Mouse (Mus musculus) kidney, postnatal 0 days (tissue): ENCODE data around the gene Tnfrsf8. TPM values are rescaled to one million over a fixed set of nuclear protein-coding genes. Genes with fewer than 3 reads are reported as not detected.

Source experiments
- ATAC-seq: fragments of 200-750 bp; cut with Nextera tagmentation; replicated peaks from 2 replicates; pipeline ENCODE4 v1.8.0; 2017; ENCODE audit warnings: low read depth, moderate number of reproducible peaks, moderate TSS enrichment, moderate library complexity; ENCODE audit not compliant: low FRiP score
- DNase-seq: peaks from one replicate; pipeline ENCODE4 v3.0.0-alpha.2; 2016; ENCODE audit warnings: low spot score
- H3K27ac ChIP-seq: fragments of 300-500 bp; sonication (generic); 2 replicates; pipeline ENCODE4 v1.5.1; 2014; ENCODE audit warnings: mild to moderate bottlenecking
- H3K27me3 ChIP-seq: fragments of 300-500 bp; sonication (generic); 2 replicates; pipeline ENCODE4 v1.6.1; 2014; ENCODE audit warnings: low read length, mixed read lengths; ENCODE audit not compliant: insufficient read depth
- H3K36me3 ChIP-seq: fragments of 300-500 bp; sonication (generic); 2 replicates; pipeline ENCODE4 v1.6.1; 2014; ENCODE audit warnings: low read length, mixed read lengths; ENCODE audit not compliant: insufficient read depth
- H3K4me1 ChIP-seq: fragments of 300-500 bp; sonication (generic); replicated peaks from 2 replicates; pipeline ENCODE4 v1.6.1; 2014; ENCODE audit warnings: antibody characterized with exemption, low read length, mixed read lengths; ENCODE audit not compliant: insufficient read depth
- H3K4me2 ChIP-seq: fragments of 300-500 bp; sonication (generic); 2 replicates; pipeline ENCODE4 v1.6.1; 2014; ENCODE audit warnings: mild to moderate bottlenecking, low read length, moderate library complexity, mixed read lengths
- H3K4me3 ChIP-seq: fragments of 300-500 bp; sonication (generic); replicated peaks from 2 replicates; pipeline ENCODE4 v1.5.1; 2014; ENCODE audit warnings: low read depth, low read length
- H3K9ac ChIP-seq: fragments of 300-500 bp; sonication (generic); 2 replicates; pipeline ENCODE4 v1.6.1; 2014; ENCODE audit warnings: low read depth, low read length
- H3K9me3 ChIP-seq: fragments of 300-500 bp; sonication (generic); replicated peaks from 2 replicates; pipeline ENCODE4 v1.6.1; 2016; ENCODE audit warnings: low read length, inconsistent platforms, mixed read lengths
- CTCF ChIP-seq: IDR thresholded peaks from 2 replicates; pipeline ENCODE4 v1.5.1; 2016; ENCODE audit warnings: antibody characterized with exemption, low read depth, mild to moderate bottlenecking, moderate library complexity
- WGBS: fragments of 180-500 bp; shearing (Covaris S2); extraction: QIAGEN DNeasy Blood & Tissue Kit; methylation state at CpG from one replicate; pipeline ENCODE4 v1.1.7; 2014; 5-methylcytosine and 5-hydroxymethylcytosine counted together
- polyA plus RNA-seq: library from polyadenylated mRNA; unstranded; fragments of >200 nt; fragmentation: Nextera tagmentation; extraction: Ambion mirVana; gene quantifications from 2 replicates; pipeline ENCODE4 v1.2.1, GENCODE M21; 2015

Tnfrsf8 gene
- polyA plus RNA-seq, 1 experiment from 2014 or later = 0.08 TPM

- no peaks in the 10 kb centered on the region for H3K9me3 ChIP-seq
- H3K4me2 ChIP-seq = no peak overlapping the region
- no peak for DNase-seq
- no peak for ATAC-seq
- H3K9ac ChIP-seq = no peak overlapping the region
- H3K4me1 ChIP-seq = no peaks in the 10 kb centered on the region
- no peaks in the 10 kb centered on the region for H3K27me3 ChIP-seq
- TF ChIP-seq CTCF = no peak
- no peaks in the 10 kb centered on the region for H3K36me3 ChIP-seq
- 80% methylated on average over 6 of the region's 6 CpGs for WGBS
- no peak overlapping the region for H3K27ac ChIP-seq
- H3K4me3 ChIP-seq = no peak overlapping the region
Observed at GRCm38 (mm10) chr4:145341879-145342809, 27.2 kb upstream of the Tnfrsf8 start.

- no peak for TF ChIP-seq CTCF
- DNase-seq (no peak), ATAC-seq (no peak)
- H3K4me2 ChIP-seq = no peak overlapping the region
- H3K9ac ChIP-seq = no peak overlapping the region
- H3K36me3 ChIP-seq = no peaks in the 10 kb centered on the region
- no peaks in the 10 kb centered on the region for H3K4me1 ChIP-seq
- no peak overlapping the region for H3K27ac ChIP-seq
- H3K4me3 ChIP-seq = no peak overlapping the region
- no peaks in the 10 kb centered on the region for H3K9me3 ChIP-seq
- 74% methylated on average over 9 of the region's 9 CpGs for WGBS
- no peaks in the 10 kb centered on the region for H3K27me3 ChIP-seq
Observed at GRCm38 (mm10) chr4:145337906-145338858, 23.2 kb upstream of the Tnfrsf8 start.

- no peak for ATAC-seq
- Histone ChIP-seq H3K27me3 (no peaks in the 10 kb centered on the region), H3K27ac (no peak overlapping the region), H3K36me3 (no peaks in the 10 kb centered on the region), H3K4me1 (no peaks in the 10 kb centered on the region), H3K4me3 (no peak overlapping the region), H3K9me3 (no peaks in the 10 kb centered on the region), H3K9ac (no peak overlapping the region), H3K4me2 (no peak overlapping the region)
- WGBS = 76% methylated on average over 5 of the region's 5 CpGs
- no peak for TF ChIP-seq CTCF
- DNase-seq = no peak
Observed at GRCm38 (mm10) chr4:145336587-145336986, 21.6 kb upstream of the Tnfrsf8 start.

- H3K36me3 ChIP-seq = no peaks in the 10 kb centered on the region
- H3K27ac ChIP-seq = no peak overlapping the region
- ATAC-seq (no peak), DNase-seq (no peak)
- no peak overlapping the region for H3K9ac ChIP-seq
- no peak for TF ChIP-seq CTCF
- WGBS = 86% methylated on average over 1 of the region's 1 CpGs
- H3K27me3 ChIP-seq = no peaks in the 10 kb centered on the region
- no peaks in the 10 kb centered on the region for H3K9me3 ChIP-seq
- no peak overlapping the region for H3K4me3 ChIP-seq
- no peaks in the 10 kb centered on the region for H3K4me1 ChIP-seq
- H3K4me2 ChIP-seq = no peak overlapping the region
Observed at GRCm38 (mm10) chr4:145336019-145336418, 21.1 kb upstream of the Tnfrsf8 start.

- no peaks in the 10 kb centered on the region for H3K4me1 ChIP-seq
- no peak for DNase-seq
- no peak overlapping the region for H3K9ac ChIP-seq
- H3K27ac ChIP-seq = no peak overlapping the region
- ATAC-seq = no peak
- no peaks in the 10 kb centered on the region for H3K27me3 ChIP-seq
- no peaks in the 10 kb centered on the region for H3K9me3 ChIP-seq
- H3K4me2 ChIP-seq = no peak overlapping the region
- TF ChIP-seq CTCF = no peak
- H3K4me3 ChIP-seq = no peak overlapping the region
- no peaks in the 10 kb centered on the region for H3K36me3 ChIP-seq
- WGBS = 76% methylated on average over 3 of the region's 3 CpGs
Observed at GRCm38 (mm10) chr4:145323631-145324030, 8.7 kb upstream of the Tnfrsf8 start.

GRCm38 (mm10) chr4:145322995-145323627 is 8.1 kb upstream of the Tnfrsf8 start:
- H3K27ac ChIP-seq = no peak overlapping the region
- H3K4me2 ChIP-seq = no peak overlapping the region
- no peaks in the 10 kb centered on the region for H3K36me3 ChIP-seq
- no peak overlapping the region for H3K9ac ChIP-seq
- DNase-seq (no peak), ATAC-seq (no peak)
- no peak overlapping the region for H3K4me3 ChIP-seq
- no peaks in the 10 kb centered on the region for H3K27me3 ChIP-seq
- H3K9me3 ChIP-seq = no peaks in the 10 kb centered on the region
- TF ChIP-seq CTCF = no peak
- H3K4me1 ChIP-seq = no peaks in the 10 kb centered on the region
- WGBS = 77% methylated on average over 7 of the region's 8 CpGs
